Mouse (Mus musculus): ENCODE measurements around the gene Pdcd11.
A peak's percentile ranks its signal among the peaks of the same experiment; 100 is the strongest.

The Pdcd11 gene

DNA sequence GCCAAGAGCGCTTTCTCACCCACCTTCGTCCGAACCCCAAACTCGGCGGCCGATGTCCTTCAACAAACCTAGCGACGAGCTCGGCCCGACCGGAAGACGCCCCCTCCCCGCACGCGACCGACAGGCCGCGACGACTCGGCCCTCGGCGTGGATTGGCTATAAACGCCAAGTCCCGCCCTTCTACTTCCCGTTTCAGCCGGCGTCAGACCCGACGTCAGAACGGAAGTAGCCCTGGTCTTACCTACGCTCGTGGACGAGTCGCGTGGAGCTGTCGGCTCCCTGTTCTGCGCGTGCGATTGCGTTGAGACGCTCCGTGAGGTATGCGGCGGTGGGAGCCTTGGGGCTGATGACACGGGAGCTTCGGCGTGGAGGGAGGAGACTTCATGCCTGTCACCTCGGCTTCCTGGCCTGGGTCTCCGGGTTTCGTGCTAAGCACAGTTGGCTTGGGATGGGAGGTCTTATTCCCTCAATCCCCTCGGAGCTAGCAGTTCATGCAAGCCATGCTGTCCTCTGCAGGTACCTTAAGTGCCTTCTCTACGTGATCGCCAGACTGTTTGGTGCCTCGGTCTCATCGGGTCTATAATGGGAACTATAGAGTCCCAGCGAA is at the start of gene Pdcd11, which contains the start of gene Usmg5:
Gene Pdcd11, plus strand, starts transcription at position 219 of the 607 bp plus-strand sequence.
Gene Usmg5, minus strand, starts transcription at position 98 of the 607 bp plus-strand sequence.
- DNase-seq (ENCODE audit: low read depth, low spot score) = peak; percentile 97

DNA sequence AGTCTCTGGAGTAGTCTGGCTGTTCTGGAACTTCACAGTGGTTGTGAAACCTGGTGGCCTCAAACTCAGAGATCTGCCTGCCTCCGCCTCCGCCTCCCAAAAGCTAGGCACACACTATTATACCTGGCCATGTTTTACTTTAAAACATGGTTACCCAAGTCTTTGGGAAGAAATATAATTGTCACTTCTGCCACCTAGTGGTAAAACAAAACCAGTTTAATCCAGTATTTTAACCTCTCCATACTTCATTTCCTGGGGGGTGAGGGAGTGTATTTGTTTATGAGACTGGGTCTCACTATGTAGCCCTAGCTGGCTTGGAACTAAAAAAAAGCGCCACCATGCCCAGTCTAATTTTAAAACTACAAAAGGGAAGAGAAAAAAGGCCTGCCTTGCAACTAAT is 47.0 kb upstream of the Pdcd11 start:
- peak; percentile 49 for DNase-seq (ENCODE audit: low read depth, low spot score)

- peak; percentile 32 for DNase-seq (ENCODE audit: low read depth, low spot score)
Observed at GRCm38 (mm10) chr19:47046343-47046742, 44.2 kb upstream of the Pdcd11 start.

GRCm38 (mm10) chr19:47047236-47047833 is 43.2 kb upstream of the Pdcd11 start:
- no peak for DNase-seq (ENCODE audit: low read depth, low spot score)

- DNase-seq (ENCODE audit: low read depth, low spot score) = no peak
Observed at GRCm38 (mm10) chr19:47049061-47049460, 41.5 kb upstream of the Pdcd11 start.

DNA sequence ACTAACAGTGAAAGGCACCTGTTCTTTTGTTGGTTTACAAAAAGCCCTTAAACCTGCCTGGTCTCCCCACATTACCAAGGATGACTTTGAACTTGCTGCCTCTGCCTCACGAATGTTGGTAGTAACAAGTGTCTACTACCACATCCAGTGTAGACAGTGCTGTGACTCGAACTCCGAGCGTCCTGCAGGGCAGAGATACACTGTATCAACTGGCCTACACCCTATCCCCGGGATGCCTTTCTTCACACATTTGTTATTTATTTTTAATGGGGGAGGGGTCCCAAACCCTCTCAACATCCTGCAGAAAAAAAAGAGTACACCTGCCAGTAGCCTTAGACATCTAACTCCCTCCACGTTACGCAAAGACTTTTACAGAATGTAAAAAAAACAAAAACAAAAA is 40.7 kb upstream of the Pdcd11 start:
- no peak for DNase-seq (ENCODE audit: low read depth, low spot score)

GRCm38 (mm10) chr19:47050271-47051032 is 40.1 kb upstream of the Pdcd11 start, which contains the start of gene Pcgf6:
Pcgf6 (minus strand) TSS chr19:47050906.
- DNase-seq (ENCODE audit: low read depth, low spot score) = peak; percentile 93

- no peak for DNase-seq (ENCODE audit: low read depth, low spot score)
Observed at GRCm38 (mm10) chr19:47052927-47053326, 37.6 kb upstream of the Pdcd11 start.

- no peak for DNase-seq (ENCODE audit: low read depth, low spot score)
Observed at GRCm38 (mm10) chr19:47053471-47053870, 37.1 kb upstream of the Pdcd11 start.

DNA sequence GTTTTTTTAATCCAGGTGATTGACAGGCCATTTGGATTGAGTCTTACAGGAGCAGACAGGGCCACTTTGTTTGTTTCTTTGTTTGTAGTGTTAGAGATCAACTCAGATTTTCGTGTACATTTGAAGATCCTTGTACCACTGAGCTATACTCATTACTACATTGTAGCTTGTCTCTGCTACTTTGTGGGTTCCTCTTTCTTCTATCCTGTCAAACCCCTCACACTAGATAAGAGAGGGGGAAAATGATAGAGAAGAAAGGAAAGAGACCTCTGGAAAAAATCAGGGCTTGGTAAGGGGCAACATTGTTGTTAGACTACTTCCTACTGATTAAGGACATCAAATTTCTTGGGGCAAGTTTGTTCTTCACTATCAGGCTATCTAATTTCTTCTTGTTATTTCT is 32.9 kb upstream of the Pdcd11 start:
- DNase-seq (ENCODE audit: low read depth, low spot score) = no peak

DNA sequence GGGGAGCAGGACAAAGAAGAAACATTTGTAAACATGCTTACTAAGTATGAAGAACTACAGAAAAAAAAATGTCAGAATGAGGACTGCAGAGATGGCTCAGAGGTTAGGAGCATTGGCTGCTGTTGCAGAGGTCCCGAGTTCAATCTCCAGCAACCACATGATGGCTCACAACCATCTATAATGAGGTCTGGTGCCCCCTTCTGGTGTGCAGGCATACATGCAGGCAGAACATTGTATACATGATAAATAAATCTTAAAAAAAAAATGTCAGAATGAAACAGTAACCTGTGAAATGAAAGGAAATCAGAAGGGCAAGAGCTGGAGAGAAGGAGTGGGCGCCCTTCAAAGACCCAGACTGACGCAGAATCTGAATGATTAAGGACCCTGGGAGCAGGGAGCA is 24.7 kb upstream of the Pdcd11 start:
- no peak for DNase-seq (ENCODE audit: low read depth, low spot score)

GRCm38 (mm10) chr19:47067096-47067882 is 23.3 kb upstream of the Pdcd11 start, which contains the start of gene Taf5:
Taf5 (plus strand) TSS chr19:47067746.
- DNase-seq (ENCODE audit: low read depth, low spot score) = peak; percentile 99

DNA sequence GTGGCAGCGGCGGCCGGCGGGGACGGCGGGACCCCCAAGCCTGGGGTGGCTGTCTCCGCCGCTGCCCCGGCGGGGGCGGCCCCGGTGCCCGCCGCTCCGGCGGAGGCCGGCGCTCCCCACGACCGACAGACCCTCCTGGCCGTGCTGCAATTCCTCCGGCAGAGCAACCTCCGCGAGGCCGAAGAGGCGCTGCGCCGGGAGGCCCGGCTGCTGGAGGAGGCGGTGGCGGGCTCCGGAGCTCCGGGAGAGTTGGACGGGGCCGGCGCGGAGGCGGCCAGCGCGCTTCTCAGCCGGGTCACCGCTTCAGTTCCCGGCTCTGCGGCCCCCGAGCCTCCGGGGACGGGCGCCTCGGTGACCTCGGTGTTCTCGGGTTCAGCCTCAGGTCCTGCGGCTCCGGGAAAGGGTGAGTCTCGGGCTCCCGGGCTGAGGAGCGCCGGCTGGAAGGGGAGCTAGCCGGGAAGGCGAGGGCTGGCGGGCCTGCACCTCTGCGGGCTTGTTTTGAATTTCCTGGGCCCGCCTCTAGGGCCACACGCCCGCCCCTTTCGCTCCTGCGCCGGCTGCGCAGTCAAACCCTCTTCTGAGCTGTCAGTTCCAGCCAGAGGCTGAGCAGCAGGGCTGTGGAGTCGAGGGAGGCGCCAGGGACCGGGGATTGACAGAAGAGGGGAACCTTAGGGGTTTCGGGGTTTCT is 22.5 kb upstream of the Pdcd11 start:
- DNase-seq (ENCODE audit: low read depth, low spot score) = peak; percentile 89

- no peak for DNase-seq (ENCODE audit: low read depth, low spot score)
Observed at GRCm38 (mm10) chr19:47088226-47088625, 2.3 kb upstream of the Pdcd11 start.

GRCm38 (mm10) chr19:47089718-47090525 is 646 bp upstream of the Pdcd11 start:
- DNase-seq (ENCODE audit: low read depth, low spot score) = peak; percentile 56

DNA sequence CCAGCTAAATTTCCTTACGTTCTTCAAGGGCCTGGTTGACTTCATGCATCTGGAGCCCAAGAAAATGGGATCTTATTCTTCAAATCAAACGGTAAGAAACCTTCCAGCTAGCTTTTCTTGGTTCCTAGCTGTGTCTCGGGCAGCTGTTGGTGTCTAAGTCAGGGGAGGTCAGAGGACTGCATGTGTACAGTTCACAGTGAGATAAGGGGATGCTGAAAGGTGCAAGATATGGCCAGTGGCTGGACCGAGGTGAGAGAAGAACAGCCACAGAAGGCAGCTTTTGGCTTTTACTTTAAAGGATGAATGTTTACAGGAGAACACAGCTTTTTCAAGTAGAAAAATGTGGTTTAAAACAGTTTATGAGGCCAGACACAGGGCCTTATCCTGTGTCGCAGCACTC is 10.5 kb downstream of the Pdcd11 start:
- DNase-seq (ENCODE audit: low read depth, low spot score) = no peak

- DNase-seq (ENCODE audit: low read depth, low spot score) = no peak
Observed at GRCm38 (mm10) chr19:47104641-47105271, 14.2 kb downstream of the Pdcd11 start.

GRCm38 (mm10) chr19:47118634-47119033 is 28.1 kb downstream of the Pdcd11 start:
- no peak for DNase-seq (ENCODE audit: low read depth, low spot score)

DNA sequence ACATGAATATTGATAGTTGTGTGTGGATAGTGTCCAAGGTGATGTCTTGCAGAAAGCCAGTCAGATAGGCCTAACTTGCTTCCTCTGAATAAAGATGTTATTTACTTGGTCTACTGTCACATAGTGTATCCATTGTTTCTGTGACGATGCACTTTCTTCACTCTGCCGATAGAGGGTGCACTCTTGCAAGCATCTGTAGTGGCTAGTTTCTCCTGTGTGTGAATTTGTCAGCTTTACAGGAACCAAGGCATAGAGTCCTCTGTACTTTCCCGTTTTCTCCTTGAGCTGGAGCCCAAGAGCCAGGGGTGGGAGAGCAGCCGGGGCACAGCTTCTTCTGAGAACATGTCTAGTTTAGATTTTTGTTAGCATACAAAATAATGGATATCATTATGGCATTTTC is 30.5 kb downstream of the Pdcd11 start:
- peak; percentile 57 for DNase-seq (ENCODE audit: low read depth, low spot score)

DNA sequence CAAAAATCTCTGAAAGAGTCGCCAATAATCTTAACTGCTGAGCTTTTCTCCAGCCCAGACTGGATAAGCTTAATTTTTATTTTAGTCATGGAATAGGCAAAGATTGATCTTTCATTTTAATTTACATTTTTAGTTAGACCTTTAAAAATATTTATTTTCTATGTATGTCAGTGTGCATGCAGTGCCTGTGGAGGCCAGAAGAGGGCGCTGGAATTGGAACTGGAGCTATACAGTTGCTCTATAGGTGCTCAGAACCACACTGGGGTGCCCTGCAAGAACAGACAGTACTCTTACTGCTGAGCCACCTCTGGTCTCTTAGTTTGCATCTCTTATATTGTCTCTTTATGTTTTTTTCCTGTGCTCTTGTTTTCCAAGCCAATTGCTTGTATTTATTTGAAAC is 32.2 kb downstream of the Pdcd11 start:
- DNase-seq (ENCODE audit: low read depth, low spot score) = peak; percentile 70

Data from CD4-positive, CD25-positive, alpha-beta regulatory T cell, adult 2 months (primary cell).